Mouse (Mus musculus) heart, embryonic 13.5 days (tissue): ENCODE data around the gene Stx18. TPM values are rescaled to one million over a fixed set of nuclear protein-coding genes. Genes with fewer than 3 reads are reported as not detected.

Experiments used
- ATAC-seq: fragments of 200-750 bp; cut with Nextera tagmentation; 2 replicates; pipeline ENCODE4 v1.8.0; 2017; ENCODE audit warnings: moderate TSS enrichment; ENCODE audit not compliant: insufficient number of reproducible peaks, low FRiP score, low TSS enrichment; ENCODE audit errors: extremely low read depth
- H3K27ac ChIP-seq: fragments of 300-500 bp; sonication (generic); replicated peaks from 2 replicates; pipeline ENCODE4 v1.5.1; 2015; ENCODE audit warnings: moderate library complexity, mild to moderate bottlenecking, inconsistent platforms
- H3K27me3 ChIP-seq: fragments of 300-500 bp; sonication (generic); replicated peaks from 2 replicates; pipeline ENCODE4 v1.6.1; 2015; ENCODE audit warnings: mild to moderate bottlenecking, inconsistent platforms
- H3K36me3 ChIP-seq: fragments of 300-500 bp; sonication (generic); 2 replicates; pipeline ENCODE4 v1.6.1; 2015; ENCODE audit warnings: mild to moderate bottlenecking, inconsistent platforms
- H3K4me1 ChIP-seq: fragments of 300-500 bp; sonication (generic); 2 replicates; pipeline ENCODE4 v1.6.1; 2015; ENCODE audit warnings: inconsistent platforms
- H3K4me2 ChIP-seq: fragments of 300-500 bp; sonication (generic); 2 replicates; pipeline ENCODE4 v1.6.1; 2015; ENCODE audit warnings: inconsistent platforms, mild to moderate bottlenecking, moderate library complexity
- H3K4me3 ChIP-seq: fragments of 300-500 bp; sonication (generic); 2 replicates; pipeline ENCODE4 v1.5.1; 2015; ENCODE audit warnings: moderate library complexity, mild to moderate bottlenecking, inconsistent platforms
- H3K9ac ChIP-seq: fragments of 300-500 bp; sonication (generic); 2 replicates; pipeline ENCODE4 v1.6.1; 2015; ENCODE audit warnings: inconsistent platforms, mild to moderate bottlenecking, moderate library complexity
- H3K9me3 ChIP-seq: fragments of 300-500 bp; sonication (generic); 2 replicates; pipeline ENCODE4 v1.6.1; 2016; ENCODE audit warnings: inconsistent platforms
- WGBS: fragments of 180-500 bp; shearing (Covaris S2); methylation state at CpG from one replicate; pipeline ENCODE4 v1.1.7; 2015; ENCODE audit warnings: mixed read lengths; 5-methylcytosine and 5-hydroxymethylcytosine counted together
- polyA plus RNA-seq: library from polyadenylated mRNA; unstranded; fragments of >200 nt; fragmentation: Nextera tagmentation; extraction: Ambion mirVana; gene quantifications from 2 replicates; pipeline ENCODE4 v1.2.1, GENCODE M21; 2015

The Stx18 gene
- polyA plus RNA-seq, 1 experiment from 2014 or later = 26.3 TPM

DNA sequence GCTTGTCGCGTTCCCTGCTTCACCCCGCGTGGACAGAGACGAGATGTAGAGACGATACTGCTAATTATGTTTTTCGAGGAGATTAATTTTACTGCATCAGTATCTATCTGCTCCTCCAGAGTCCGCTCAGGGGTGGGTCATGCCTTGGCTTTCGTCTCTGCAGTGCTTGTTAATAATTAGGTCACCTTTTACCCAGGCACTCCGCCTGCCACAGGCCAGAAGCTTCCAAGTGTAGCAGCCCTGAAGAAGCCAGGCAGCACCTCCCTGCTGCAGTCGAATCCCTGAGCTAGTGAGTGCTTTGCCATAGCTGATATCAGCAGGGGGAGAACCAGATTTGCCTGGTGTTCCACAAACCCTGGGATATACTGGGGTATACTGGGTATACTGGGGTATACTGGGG is 130.0 kb downstream of the Stx18 start:
- H3K4me2 ChIP-seq = no peak overlapping the region
- H3K4me3 ChIP-seq = no peak overlapping the region
- H3K36me3 ChIP-seq = no peaks in the 10 kb centered on the region
- ATAC-seq = no peak
- no peak overlapping the region for H3K9ac ChIP-seq
- H3K27ac ChIP-seq = no peak overlapping the region
- H3K4me1 ChIP-seq = peaks cover 3% of the 10 kb centered on the region; the same call in 1 of the 2 replicates
- peaks cover 25% of the 10 kb centered on the region for H3K27me3 ChIP-seq
- 75% methylated on average over 11 of the region's 11 CpGs for WGBS
- H3K9me3 ChIP-seq = no peaks in the 10 kb centered on the region

DNA sequence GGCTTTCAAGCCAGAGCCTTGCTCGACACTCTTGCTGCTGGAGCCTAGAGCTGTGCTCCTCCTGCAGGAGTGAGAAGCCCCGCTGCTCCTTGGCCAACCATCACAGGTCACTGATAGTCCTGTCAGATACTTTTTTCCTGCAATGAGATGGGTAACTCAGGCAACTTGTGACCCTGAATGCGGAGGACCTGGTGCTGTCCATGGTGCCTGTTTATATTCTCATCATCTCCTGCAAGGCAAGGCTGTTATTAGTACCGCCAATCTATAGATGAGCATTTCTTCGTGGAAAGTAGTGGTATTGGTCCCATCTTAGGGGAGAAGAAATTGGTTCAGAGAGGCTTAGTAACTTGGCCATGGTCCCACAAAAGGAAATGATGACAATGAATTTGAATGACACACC is 135.2 kb downstream of the Stx18 start:
- Histone ChIP-seq H3K4me2 (no peak overlapping the region), H3K4me3 (no peak overlapping the region), H3K27ac (no peak overlapping the region), H3K9me3 (no peaks in the 10 kb centered on the region), H3K27me3 (peaks cover 23% of the 10 kb centered on the region; the same call in 1 of the 2 replicates), H3K4me1 (no peaks in the 10 kb centered on the region), H3K9ac (no peak overlapping the region), H3K36me3 (no peaks in the 10 kb centered on the region)
- ATAC-seq = no peak
- WGBS = 32% methylated on average over 5 of the region's 5 CpGs

DNA sequence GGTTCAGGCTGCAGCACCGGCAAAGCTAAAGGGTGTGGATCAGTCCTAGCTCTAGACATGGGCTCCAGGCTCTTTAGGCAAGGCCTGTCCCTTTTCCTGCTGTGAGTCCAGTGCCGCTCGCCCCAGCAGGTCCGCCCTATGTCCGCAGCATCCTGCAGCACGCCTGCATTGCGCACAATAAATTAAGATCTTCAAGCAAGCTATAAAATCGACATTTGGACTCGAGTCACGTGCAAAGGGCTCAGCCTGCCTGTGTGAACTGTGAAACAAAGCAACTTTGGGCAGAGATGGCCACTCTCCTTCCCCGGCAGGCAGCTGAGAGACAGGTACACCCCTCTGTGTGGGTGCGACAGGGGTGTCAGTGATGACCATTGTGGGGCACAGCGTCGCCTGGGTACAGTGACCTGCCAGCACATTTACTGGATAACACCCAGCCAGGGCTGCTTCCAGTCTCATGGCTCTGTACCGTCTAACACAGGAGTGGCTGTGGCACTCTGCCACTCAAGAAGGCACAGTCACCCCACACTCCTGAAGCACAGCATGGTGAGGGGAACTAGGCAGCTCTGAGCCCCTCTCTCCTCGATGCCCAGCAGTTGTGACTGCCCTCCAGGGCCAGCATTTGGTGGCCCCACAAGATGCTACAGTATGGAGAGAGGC is 135.8 kb downstream of the Stx18 start:
- no peaks in the 10 kb centered on the region for H3K4me1 ChIP-seq
- H3K4me3 ChIP-seq = no peak overlapping the region
- no peaks in the 10 kb centered on the region for H3K9me3 ChIP-seq
- H3K36me3 ChIP-seq = no peaks in the 10 kb centered on the region
- ATAC-seq = no peak
- H3K4me2 ChIP-seq = no peak overlapping the region
- no peak overlapping the region for H3K27ac ChIP-seq
- H3K9ac ChIP-seq = no peak overlapping the region
- H3K27me3 ChIP-seq = peaks cover 23% of the 10 kb centered on the region; the same call in 1 of the 2 replicates
- WGBS = 75% methylated on average over 16 of the region's 16 CpGs

DNA sequence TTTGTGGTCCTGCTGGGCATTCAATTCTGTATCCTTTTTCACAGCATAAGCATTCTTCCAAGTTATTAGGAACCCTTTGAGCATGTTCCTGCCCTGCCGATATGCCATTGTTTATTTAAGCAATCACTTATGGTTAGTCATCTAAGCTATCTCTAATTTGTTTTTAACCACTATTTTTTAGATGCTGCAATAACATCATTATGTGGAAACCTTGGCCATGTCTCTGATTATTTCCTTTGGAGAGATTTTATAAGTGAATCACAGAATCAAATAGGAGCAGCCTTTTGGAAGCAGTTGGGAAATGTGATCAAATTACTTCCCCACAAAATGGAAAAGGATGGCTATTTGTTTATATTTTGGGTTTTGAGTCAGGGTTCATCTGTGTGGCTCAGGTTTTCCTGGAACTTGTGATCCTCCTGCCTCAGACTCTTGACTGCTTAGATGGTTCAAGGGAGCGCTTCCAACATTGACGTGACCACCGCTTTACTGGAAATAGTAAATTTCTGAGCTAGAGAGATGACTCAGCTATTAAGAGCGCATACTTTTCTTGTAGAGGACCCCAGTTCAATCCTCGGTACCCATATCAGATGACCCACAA is 146.2 kb downstream of the Stx18 start:
- H3K27ac ChIP-seq = no peak overlapping the region
- no peaks in the 10 kb centered on the region for H3K36me3 ChIP-seq
- H3K27me3 ChIP-seq = no peaks in the 10 kb centered on the region; the same call in 1 of the 2 replicates
- no peaks in the 10 kb centered on the region for H3K4me1 ChIP-seq
- H3K9ac ChIP-seq = no peak overlapping the region
- ATAC-seq = no peak
- WGBS = 75% methylated on average over 6 of the region's 6 CpGs
- H3K4me3 ChIP-seq = no peak overlapping the region
- H3K4me2 ChIP-seq = no peak overlapping the region
- peaks cover 3% of the 10 kb centered on the region; the same call in 1 of the 2 replicates for H3K9me3 ChIP-seq

DNA sequence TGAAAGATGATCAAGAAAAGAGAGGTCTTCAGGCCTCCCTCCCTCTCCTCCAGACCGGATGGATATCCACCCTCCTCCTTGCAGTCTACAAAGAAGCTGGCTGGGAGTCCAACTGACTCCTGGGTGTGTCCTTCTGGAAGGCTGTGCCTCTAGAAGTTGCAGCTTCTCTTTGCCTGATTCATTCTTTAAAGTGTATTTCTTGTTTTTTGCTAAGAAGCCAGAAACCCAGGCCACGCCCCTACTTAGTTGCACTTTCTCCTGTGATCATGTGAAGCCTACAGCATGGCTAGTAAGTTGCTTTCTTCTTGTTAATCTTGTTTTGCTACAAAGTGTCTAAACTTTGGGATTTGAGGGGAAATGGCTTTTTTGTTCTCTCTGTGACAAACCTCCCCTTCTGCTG is 148.5 kb downstream of the Stx18 start:
- no peak overlapping the region for H3K4me3 ChIP-seq
- no peaks in the 10 kb centered on the region; the same call in 1 of the 2 replicates for H3K27me3 ChIP-seq
- no peaks in the 10 kb centered on the region for H3K4me1 ChIP-seq
- peaks cover 3% of the 10 kb centered on the region; the same call in 1 of the 2 replicates for H3K9me3 ChIP-seq
- ATAC-seq = no peak
- H3K4me2 ChIP-seq = no peak overlapping the region
- H3K36me3 ChIP-seq = no peaks in the 10 kb centered on the region
- H3K9ac ChIP-seq = no peak overlapping the region
- WGBS = 78% methylated on average over 2 of the region's 2 CpGs
- no peak overlapping the region for H3K27ac ChIP-seq

Other genes with a start within 250 kb of the Stx18 start
- gene Msx1, start 214.2 kb upstream of the Stx18 start, polyA plus RNA-seq = 8.6 and 10.3 TPM in 2 replicates
- gene Nsg1, start 121.2 kb downstream of the Stx18 start, polyA plus RNA-seq = 19.5 and 19.9 TPM in 2 replicates
- 7.2 TPM in 2 replicates for gene Zbtb49, start 181.7 kb downstream of the Stx18 start, polyA plus RNA-seq
- gene Lyar, start 181.7 kb downstream of the Stx18 start, polyA plus RNA-seq = 50.6 and 52.3 TPM in 2 replicates
- gene Tmem128, start 221.4 kb downstream of the Stx18 start, polyA plus RNA-seq = 46.0 and 47.4 TPM in 2 replicates
- not detected in 2 replicates for gene Otop1, start 237.2 kb downstream of the Stx18 start, polyA plus RNA-seq